Mouse (Mus musculus): Measurements from ENCODE around the gene Nfkb2. TPM values are rescaled to one million over a fixed set of nuclear protein-coding genes. Genes with fewer than 3 reads are reported as not detected.

Gene Nfkb2
- polyA plus RNA-seq, 1 experiment from 2014 or later = 9.2 TPM

GRCm38 (mm10) chr19:46330696-46331095 lies 26.6 kb downstream of the Nfkb2 start:
- Histone ChIP-seq H3K36me3 (ENCODE audit: control insufficient read depth, insufficient read depth, low read length) (peaks cover 20% of the 10 kb centered on the region), H3K4me3 (ENCODE audit: low read depth, low read length) (no peak overlapping the region), H3K27ac (ENCODE audit: low read depth) (no peak overlapping the region), H3K4me2 (ENCODE audit: low read length) (no peak overlapping the region), H3K9me3 (ENCODE audit: control insufficient read depth, low read length) (no peaks in the 10 kb centered on the region), H3K27me3 (replicated peaks; ENCODE audit: control insufficient read depth, insufficient read depth, low read length) (peaks cover 12% of the 10 kb centered on the region), H3K9ac (ENCODE audit: low read length) (no peak overlapping the region), H3K4me1 (replicated peaks; ENCODE audit: control insufficient read depth, insufficient read depth, low read length) (peaks cover 22% of the 10 kb centered on the region)
- WGBS = 86% methylated on average over 12 of the region's 12 CpGs
- ATAC-seq (replicated peaks; ENCODE audit: low FRiP score, low TSS enrichment, low read depth) (no peak), DNase-seq (ENCODE audit: low spot score) (peak; percentile 48)

- H3K9me3 ChIP-seq (ENCODE audit: control insufficient read depth, low read length) = no peaks in the 10 kb centered on the region
- H3K9ac ChIP-seq (ENCODE audit: low read length) = no peak overlapping the region
- H3K4me3 ChIP-seq (ENCODE audit: low read depth, low read length) = no peak overlapping the region
- no peak overlapping the region for H3K27ac ChIP-seq (ENCODE audit: low read depth)
- H3K36me3 ChIP-seq (ENCODE audit: control insufficient read depth, insufficient read depth, low read length) = peaks cover 20% of the 10 kb centered on the region
- peaks cover 6% of the 10 kb centered on the region for H3K27me3 ChIP-seq (replicated peaks; ENCODE audit: control insufficient read depth, insufficient read depth, low read length)
- 90% methylated on average over 14 of the region's 14 CpGs for whole genome bisulfite sequencing
- no peak overlapping the region for H3K4me2 ChIP-seq (ENCODE audit: low read length)
- ATAC-seq (replicated peaks; ENCODE audit: low FRiP score, low TSS enrichment, low read depth) (no peak), DNase-seq (ENCODE audit: low spot score) (no peak)
- peaks cover 22% of the 10 kb centered on the region for H3K4me1 ChIP-seq (replicated peaks; ENCODE audit: control insufficient read depth, insufficient read depth, low read length)
These were observed 27.2 kb downstream of the Nfkb2 start for GRCm38 (mm10) chr19:46331326-46331725.

GRCm38 (mm10) chr19:46331936-46332335 lies 27.8 kb downstream of the Nfkb2 start:
- H3K36me3 ChIP-seq (ENCODE audit: control insufficient read depth, insufficient read depth, low read length) = peaks cover 20% of the 10 kb centered on the region
- no peak for ATAC-seq (replicated peaks; ENCODE audit: low FRiP score, low TSS enrichment, low read depth)
- H3K9me3 ChIP-seq (ENCODE audit: control insufficient read depth, low read length) = no peaks in the 10 kb centered on the region
- no peak overlapping the region for H3K9ac ChIP-seq (ENCODE audit: low read length)
- H3K27ac ChIP-seq (ENCODE audit: low read depth) = no peak overlapping the region
- DNase-seq (ENCODE audit: low spot score) = no peak
- WGBS = 83% methylated on average over 3 of the region's 3 CpGs
- H3K4me1 ChIP-seq (replicated peaks; ENCODE audit: control insufficient read depth, insufficient read depth, low read length) = peaks cover 17% of the 10 kb centered on the region
- H3K27me3 ChIP-seq (replicated peaks; ENCODE audit: control insufficient read depth, insufficient read depth, low read length) = peaks cover under 1% of the 10 kb centered on the region; the same call in 1 of the 2 replicates
- no peak overlapping the region for H3K4me3 ChIP-seq (ENCODE audit: low read depth, low read length)
- no peak overlapping the region for H3K4me2 ChIP-seq (ENCODE audit: low read length)

- Histone ChIP-seq H3K27ac (ENCODE audit: low read depth) (no peak overlapping the region), H3K9ac (ENCODE audit: low read length) (no peak overlapping the region), H3K36me3 (ENCODE audit: control insufficient read depth, insufficient read depth, low read length) (peaks cover 20% of the 10 kb centered on the region), H3K27me3 (replicated peaks; ENCODE audit: control insufficient read depth, insufficient read depth, low read length) (no peaks in the 10 kb centered on the region), H3K4me2 (ENCODE audit: low read length) (no peak overlapping the region), H3K9me3 (ENCODE audit: control insufficient read depth, low read length) (no peaks in the 10 kb centered on the region), H3K4me3 (ENCODE audit: low read depth, low read length) (no peak overlapping the region), H3K4me1 (replicated peaks; ENCODE audit: control insufficient read depth, insufficient read depth, low read length) (peaks cover 14% of the 10 kb centered on the region)
- DNase-seq (ENCODE audit: low spot score) (no peak), ATAC-seq (replicated peaks; ENCODE audit: low FRiP score, low TSS enrichment, low read depth) (no peak)
- 65% methylated on average over 7 of the region's 7 CpGs for WGBS
These were observed 28.7 kb downstream of the Nfkb2 start for GRCm38 (mm10) chr19:46332721-46333339.

DNA sequence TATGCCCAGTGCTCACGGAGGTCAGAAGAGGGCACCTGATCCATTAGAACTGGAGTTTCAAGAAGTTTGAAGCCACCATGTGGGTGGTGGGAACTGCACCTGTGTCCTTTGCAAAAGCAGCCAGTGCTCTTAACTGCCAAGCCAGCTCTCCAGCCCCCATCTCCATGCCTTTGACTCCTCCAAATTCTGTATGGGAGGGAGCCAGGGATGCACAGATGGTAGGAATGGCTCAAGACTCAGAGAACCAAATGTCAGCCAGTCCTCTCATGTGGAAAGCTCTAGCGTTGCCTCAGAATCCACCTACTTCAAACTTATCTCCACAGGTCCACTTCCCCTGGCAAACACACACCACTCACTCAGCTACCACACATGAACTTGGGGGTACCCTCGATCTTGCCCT lies 29.8 kb downstream of the Nfkb2 start:
- H3K9ac ChIP-seq (ENCODE audit: low read length) = no peak overlapping the region
- H3K9me3 ChIP-seq (ENCODE audit: control insufficient read depth, low read length) = no peaks in the 10 kb centered on the region
- peaks cover 20% of the 10 kb centered on the region for H3K36me3 ChIP-seq (ENCODE audit: control insufficient read depth, insufficient read depth, low read length)
- H3K4me3 ChIP-seq (ENCODE audit: low read depth, low read length) = no peak overlapping the region
- WGBS = 89% methylated on average over 3 of the region's 3 CpGs
- H3K27me3 ChIP-seq (replicated peaks; ENCODE audit: control insufficient read depth, insufficient read depth, low read length) = no peaks in the 10 kb centered on the region
- no peak overlapping the region for H3K4me2 ChIP-seq (ENCODE audit: low read length)
- ATAC-seq (replicated peaks; ENCODE audit: low FRiP score, low TSS enrichment, low read depth) (no peak), DNase-seq (ENCODE audit: low spot score) (no peak)
- peaks cover 14% of the 10 kb centered on the region for H3K4me1 ChIP-seq (replicated peaks; ENCODE audit: control insufficient read depth, insufficient read depth, low read length)
- H3K27ac ChIP-seq (ENCODE audit: low read depth) = no peak overlapping the region

GRCm38 (mm10) chr19:46337719-46338330 lies 33.7 kb downstream of the Nfkb2 start:
- Histone ChIP-seq H3K36me3 (ENCODE audit: control insufficient read depth, insufficient read depth, low read length) (no peaks in the 10 kb centered on the region), H3K27me3 (replicated peaks; ENCODE audit: control insufficient read depth, insufficient read depth, low read length) (no peaks in the 10 kb centered on the region), H3K27ac (ENCODE audit: low read depth) (no peak overlapping the region), H3K4me2 (ENCODE audit: low read length) (peak overlapping the region; percentile 70), H3K4me1 (replicated peaks; ENCODE audit: control insufficient read depth, insufficient read depth, low read length) (peaks cover 4% of the 10 kb centered on the region; the same call in 1 of the 2 replicates), H3K4me3 (ENCODE audit: low read depth, low read length) (peak overlapping the region; percentile 67), H3K9ac (ENCODE audit: low read length) (peak overlapping the region; percentile 60), H3K9me3 (ENCODE audit: control insufficient read depth, low read length) (no peaks in the 10 kb centered on the region)
- WGBS = 30% methylated on average over 15 of the region's 15 CpGs
- DNase-seq (ENCODE audit: low spot score) = no peak
- no peak for ATAC-seq (replicated peaks; ENCODE audit: low FRiP score, low TSS enrichment, low read depth)

- Histone ChIP-seq H3K4me3 (ENCODE audit: low read depth, low read length) (peak within 1 kb of the TSS; percentile 67), H3K27ac (ENCODE audit: low read depth) (no peak within 1 kb of the TSS), H3K9me3 (ENCODE audit: control insufficient read depth, low read length) (no peaks in the 10 kb centered on the region), H3K9ac (ENCODE audit: low read length) (peak within 1 kb of the TSS; percentile 60), H3K36me3 (ENCODE audit: control insufficient read depth, insufficient read depth, low read length) (no peaks in the 10 kb centered on the region), H3K4me2 (ENCODE audit: low read length) (peak within 1 kb of the TSS; percentile 70), H3K4me1 (replicated peaks; ENCODE audit: control insufficient read depth, insufficient read depth, low read length) (peaks cover 4% of the 10 kb centered on the region; the same call in 1 of the 2 replicates), H3K27me3 (replicated peaks; ENCODE audit: control insufficient read depth, insufficient read depth, low read length) (no peaks in the 10 kb centered on the region)
- ATAC-seq (replicated peaks; ENCODE audit: low FRiP score, low TSS enrichment, low read depth) (peak; percentile 85), DNase-seq (ENCODE audit: low spot score) (peak; percentile 99)
- 0% methylated on average over 31 of the region's 31 CpGs for WGBS
These were observed 34.3 kb downstream of the Nfkb2 start, which contains the start of gene Cuedc2 for GRCm38 (mm10) chr19:46338331-46338936. Gene Cuedc2 (minus strand): TSS chr19:46338702.

- no peaks in the 10 kb centered on the region for H3K27me3 ChIP-seq (replicated peaks; ENCODE audit: control insufficient read depth, insufficient read depth, low read length)
- peaks cover 4% of the 10 kb centered on the region; the same call in 1 of the 2 replicates for H3K4me1 ChIP-seq (replicated peaks; ENCODE audit: control insufficient read depth, insufficient read depth, low read length)
- peak overlapping the region; percentile 70 for H3K4me2 ChIP-seq (ENCODE audit: low read length)
- WGBS = 53% methylated on average over 6 of the region's 6 CpGs
- peak overlapping the region; percentile 67 for H3K4me3 ChIP-seq (ENCODE audit: low read depth, low read length)
- no peaks in the 10 kb centered on the region for H3K9me3 ChIP-seq (ENCODE audit: control insufficient read depth, low read length)
- H3K9ac ChIP-seq (ENCODE audit: low read length) = no peak overlapping the region
- ATAC-seq (replicated peaks; ENCODE audit: low FRiP score, low TSS enrichment, low read depth) = no peak
- no peak overlapping the region for H3K27ac ChIP-seq (ENCODE audit: low read depth)
- DNase-seq (ENCODE audit: low spot score) = no peak
- no peaks in the 10 kb centered on the region for H3K36me3 ChIP-seq (ENCODE audit: control insufficient read depth, insufficient read depth, low read length)
These were observed 34.8 kb downstream of the Nfkb2 start for GRCm38 (mm10) chr19:46338942-46339286.
